Mouse (Mus musculus) liver, embryonic 14.5 days (tissue): ENCODE measurements at regions not wholly inside any gene's neighbourhood (a gene's known extent, or its start where the extent isn't known, plus 50 kb on each side); places are given as distances from the start of the nearest gene placed in this dataset.

Experiments used
- ATAC-seq: fragments of 200-750 bp; cut with Nextera tagmentation; 2 replicates; pipeline ENCODE4 v1.8.0; 2017; ENCODE audit warnings: moderate number of reproducible peaks, mild to moderate bottlenecking, moderate library complexity; ENCODE audit not compliant: insufficient read depth
- DNase-seq, 3 experiments: peaks; one replicate each; pipeline ENCODE4 v3.0.0-alpha.2; 2012 to 2013; ENCODE audit warnings: low read depth in 3 of 3, low spot score in 3 of 3
- H3K27ac ChIP-seq: fragments of 300-500 bp; sonication (generic); 2 replicates; pipeline ENCODE4 v1.5.1; 2014; ENCODE audit warnings: moderate library complexity, mild to moderate bottlenecking, control low read depth, inconsistent platforms
- H3K27me3 ChIP-seq: fragments of 300-500 bp; sonication (generic); 2 replicates; pipeline ENCODE4 v1.6.1; 2014; ENCODE audit warnings: mild to moderate bottlenecking, low read length, moderate library complexity; ENCODE audit not compliant: control insufficient read depth, insufficient read depth
- H3K36me3 ChIP-seq: fragments of 300-500 bp; sonication (generic); replicated peaks from 2 replicates; pipeline ENCODE4 v1.6.1; 2014; ENCODE audit warnings: low read depth; ENCODE audit not compliant: control insufficient read depth, insufficient read depth
- H3K4me1 ChIP-seq, 2 experiments: fragments of 200-500 bp in 1 of 2; fragments of 300-500 bp in 1 of 2; sonication (generic) in 1 of 2; replicated peaks; 2 replicates each; pipeline ENCODE4 v1.6.1; 2012 to 2014; ENCODE audit warnings: antibody characterized with exemption in 1 of 2, inconsistent platforms in 1 of 2, low read length in 1 of 2; ENCODE audit not compliant: control insufficient read depth in 2 of 2, insufficient read depth in 2 of 2
- H3K4me2 ChIP-seq: fragments of 300-500 bp; sonication (generic); 2 replicates; pipeline ENCODE4 v1.6.1; 2014; ENCODE audit warnings: low read depth, mild to moderate bottlenecking, control low read depth, moderate library complexity
- H3K4me3 ChIP-seq, 2 experiments: fragments of 200-500 bp in 1 of 2; fragments of 300-500 bp in 1 of 2; sonication (generic) in 1 of 2; 2 replicates each; pipeline ENCODE4 v1.5.1; 2012 to 2014; ENCODE audit warnings: low read depth in 2 of 2, low read length in 2 of 2, mild to moderate bottlenecking in 2 of 2, control low read depth in 1 of 2, inconsistent platforms in 1 of 2, moderate library complexity in 1 of 2; ENCODE audit not compliant: insufficient read depth in 1 of 2
- H3K9ac ChIP-seq: fragments of 300-500 bp; sonication (generic); replicated peaks from 2 replicates; pipeline ENCODE4 v1.6.1; 2014; ENCODE audit warnings: mild to moderate bottlenecking, control low read depth, moderate library complexity
- H3K9me3 ChIP-seq: fragments of 300-500 bp; sonication (generic); 2 replicates; pipeline ENCODE4 v1.6.1; 2016; ENCODE audit warnings: low read length, mixed read lengths; ENCODE audit not compliant: control insufficient read depth
- CTCF ChIP-seq: IDR thresholded peaks from 2 replicates; pipeline ENCODE4 v1.5.1; 2016; ENCODE audit warnings: antibody characterized with exemption, low read depth, control low read depth
- EP300 ChIP-seq: IDR thresholded peaks from 2 replicates; pipeline ENCODE4 v1.6.1; 2016; ENCODE audit warnings: antibody characterized with exemption, low read depth
- WGBS: fragments of 180-500 bp; shearing (Covaris S2); extraction: QIAGEN DNeasy Blood & Tissue Kit; methylation state at CpG from one replicate; pipeline ENCODE4 v1.1.7; 2014; ENCODE audit not compliant: insufficient replicate concordance; 5-methylcytosine and 5-hydroxymethylcytosine counted together

GRCm38 (mm10) chr6:32659743-32660142, 71.8 kb upstream of the Plxna4 start:
- Histone ChIP-seq H3K36me3 (no peaks in the 10 kb centered on the region), H3K4me2 (no peak overlapping the region), H3K27ac (no peak overlapping the region), H3K4me3 (no peak overlapping the region), H3K9ac (no peak overlapping the region), H3K27me3 (no peaks in the 10 kb centered on the region), H3K4me1 (no peaks in the 10 kb centered on the region), H3K9me3 (no peaks in the 10 kb centered on the region)
- ATAC-seq, result no peak
- DNase-seq, result no peak
- TF ChIP-seq CTCF, result no peak
- no peak for TF ChIP-seq EP300

DNA sequence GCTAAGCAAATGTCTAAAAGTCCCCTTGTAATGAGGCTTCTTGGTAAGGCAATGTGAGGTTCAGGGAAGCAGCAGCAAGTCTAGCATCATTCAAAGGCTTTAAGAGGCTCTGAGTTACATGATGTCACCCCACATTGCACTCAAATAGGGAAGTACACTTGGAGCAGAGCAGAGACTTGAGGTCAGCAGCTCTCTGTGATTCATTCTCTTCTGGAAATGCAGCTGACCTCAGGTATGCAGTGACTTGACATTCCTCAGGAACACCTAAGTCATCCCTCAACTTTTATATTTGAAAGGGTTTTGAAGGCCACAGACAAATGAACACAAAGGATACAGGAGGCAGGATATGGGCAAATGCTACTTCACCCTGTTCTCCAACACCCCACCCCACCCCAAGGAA, 69.4 kb upstream of the Plxna4 start:
- H3K4me3 ChIP-seq, result no peak overlapping the region
- ATAC-seq (no peak), DNase-seq (no peak)
- H3K9ac ChIP-seq, result no peak overlapping the region
- no peaks in the 10 kb centered on the region for H3K27me3 ChIP-seq
- no peak overlapping the region for H3K4me2 ChIP-seq
- no peaks in the 10 kb centered on the region for H3K9me3 ChIP-seq
- no peak overlapping the region for H3K27ac ChIP-seq
- TF ChIP-seq EP300 (no peak), CTCF (no peak)
- H3K4me1 ChIP-seq, result no peaks in the 10 kb centered on the region
- no peaks in the 10 kb centered on the region for H3K36me3 ChIP-seq

- ATAC-seq (no peak), DNase-seq (no peak)
- H3K27ac ChIP-seq, result no peak overlapping the region
- H3K9me3 ChIP-seq, result no peaks in the 10 kb centered on the region
- no peak for TF ChIP-seq EP300
- no peak for TF ChIP-seq CTCF
- 42% methylated on average over 2 of the region's 2 CpGs for WGBS
- no peaks in the 10 kb centered on the region for H3K36me3 ChIP-seq
- H3K4me2 ChIP-seq, result no peak overlapping the region
- H3K9ac ChIP-seq, result no peak overlapping the region
- no peaks in the 10 kb centered on the region for H3K4me1 ChIP-seq
- H3K4me3 ChIP-seq, result no peak overlapping the region
- H3K27me3 ChIP-seq, result no peaks in the 10 kb centered on the region
Measured at GRCm38 (mm10) chr6:32654188-32654587, 66.2 kb upstream of the Plxna4 start.

GRCm38 (mm10) chr6:32644016-32644415, 56.0 kb upstream of the Plxna4 start:
- Histone ChIP-seq H3K4me1 (no peaks in the 10 kb centered on the region), H3K9ac (no peak overlapping the region), H3K4me2 (no peak overlapping the region), H3K4me3 (no peak overlapping the region), H3K36me3 (no peaks in the 10 kb centered on the region), H3K27ac (no peak overlapping the region), H3K27me3 (no peaks in the 10 kb centered on the region), H3K9me3 (no peaks in the 10 kb centered on the region)
- no peak for TF ChIP-seq CTCF
- TF ChIP-seq EP300, result no peak
- ATAC-seq, result no peak
- 58% methylated on average over 2 of the region's 2 CpGs for WGBS
- no peak for DNase-seq

GRCm38 (mm10) chr6:32638843-32639242, 50.9 kb upstream of the Plxna4 start:
- Histone ChIP-seq H3K27ac (no peak overlapping the region), H3K27me3 (no peaks in the 10 kb centered on the region), H3K9ac (no peak overlapping the region), H3K4me2 (no peak overlapping the region), H3K36me3 (no peaks in the 10 kb centered on the region), H3K9me3 (no peaks in the 10 kb centered on the region), H3K4me3 (no peak overlapping the region), H3K4me1 (no peaks in the 10 kb centered on the region)
- ATAC-seq (no peak), DNase-seq (no peak)
- 70% methylated on average over 13 of the region's 13 CpGs for WGBS
- TF ChIP-seq CTCF, result no peak
- TF ChIP-seq EP300, result no peak
